Mouse (Mus musculus) heart, embryonic 12.5 days (tissue): ENCODE results near the gene Atad3a. TPM values are rescaled to one million over a fixed set of nuclear protein-coding genes. Genes with fewer than 3 reads are reported as not detected.
A peak's percentile ranks its signal among the peaks of the same experiment; 100 is the strongest.
"Not testable (repeated sequence)": the region's sequence is repeated elsewhere in the genome, so short reads cannot be mapped to it uniquely, and the experiment has no call there.

Experiments
- ATAC-seq: fragments of 200-750 bp; cut with Nextera tagmentation; 2 replicates; pipeline ENCODE4 v1.8.0; 2017; ENCODE audit warnings: moderate TSS enrichment, moderate library complexity; ENCODE audit not compliant: insufficient number of reproducible peaks, low FRiP score
- H3K27ac ChIP-seq: fragments of 300-500 bp; sonication (generic); 2 replicates; pipeline ENCODE4 v1.5.1; 2016; ENCODE audit warnings: mild to moderate bottlenecking, moderate library complexity; ENCODE audit not compliant: poor library complexity, severe bottlenecking
- H3K27me3 ChIP-seq: fragments of 300-500 bp; sonication (generic); replicated peaks from 2 replicates; pipeline ENCODE4 v1.6.1; 2016; ENCODE audit warnings: mild to moderate bottlenecking, moderate library complexity
- H3K36me3 ChIP-seq: fragments of 300-500 bp; sonication (generic); 2 replicates; pipeline ENCODE4 v1.6.1; 2016; ENCODE audit warnings: mild to moderate bottlenecking, moderate library complexity
- H3K4me1 ChIP-seq: fragments of 300-500 bp; sonication (generic); replicated peaks from 2 replicates; pipeline ENCODE4 v1.6.1; 2016; ENCODE audit warnings: mild to moderate bottlenecking
- H3K4me2 ChIP-seq: fragments of 300-500 bp; sonication (generic); 2 replicates; pipeline ENCODE4 v1.6.1; 2016; ENCODE audit warnings: mild to moderate bottlenecking, moderate library complexity
- H3K4me3 ChIP-seq: fragments of 300-500 bp; sonication (generic); 2 replicates; pipeline ENCODE4 v1.5.1; 2016; ENCODE audit warnings: mild to moderate bottlenecking
- H3K9ac ChIP-seq: fragments of 300-500 bp; sonication (generic); 2 replicates; pipeline ENCODE4 v1.6.1; 2016; ENCODE audit warnings: mild to moderate bottlenecking, moderate library complexity
- H3K9me3 ChIP-seq: fragments of 300-500 bp; sonication (generic); replicated peaks from 2 replicates; pipeline ENCODE4 v1.6.1; 2016; ENCODE audit warnings: mild to moderate bottlenecking, moderate library complexity
- WGBS: fragments of 180-500 bp; shearing (Covaris S2); methylation state at CpG from one replicate; pipeline ENCODE4 v1.1.7; 2016; 5-methylcytosine and 5-hydroxymethylcytosine counted together
- polyA plus RNA-seq: library from polyadenylated mRNA; unstranded; fragments of >200 nt; fragmentation: Nextera tagmentation; extraction: Ambion mirVana; gene quantifications from 2 replicates; pipeline ENCODE4 v1.2.1, GENCODE M21; 2016

Atad3a gene
- polyA plus RNA-seq, 1 experiment from 2014 or later = 104 TPM

DNA sequence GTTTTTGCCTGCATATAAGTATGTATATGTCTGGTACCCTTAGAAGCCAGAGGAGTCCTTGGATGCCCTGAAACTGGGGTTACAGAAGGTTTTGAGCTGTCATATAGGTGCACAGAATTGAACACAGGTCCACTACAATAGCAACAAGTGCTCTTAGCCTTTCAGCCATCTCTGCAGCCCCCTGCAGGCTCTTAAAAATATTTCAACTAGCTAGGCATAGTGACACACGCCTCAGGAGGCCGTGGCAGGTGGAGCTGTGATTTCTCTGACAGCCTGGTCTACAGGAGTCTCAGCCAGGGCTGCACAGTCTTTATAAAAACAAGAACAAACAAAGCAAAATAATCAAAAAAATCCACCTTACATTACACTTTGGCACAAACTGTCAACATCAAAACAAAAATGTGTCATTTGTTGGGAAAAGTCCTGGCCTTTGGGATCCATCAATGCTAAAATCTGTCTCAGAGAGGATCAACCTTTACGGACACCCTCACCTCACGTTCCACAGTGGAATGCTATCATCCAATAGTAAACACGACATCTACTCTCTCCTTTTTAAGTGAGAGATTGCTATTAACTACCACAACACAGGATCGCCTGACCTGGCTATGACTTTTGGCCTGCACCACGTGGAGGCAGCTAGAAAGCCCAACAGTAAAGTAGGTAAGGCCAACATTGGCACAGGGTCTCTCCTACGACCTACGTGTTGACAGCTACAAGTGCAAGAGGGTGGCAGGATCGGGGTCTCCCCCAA, 856 bp downstream of the Atad3a start:
- WGBS = 2% methylated on average over 10 of the region's 10 CpGs
- no peak for ATAC-seq
- peak overlapping the region; percentile 76 for H3K27ac ChIP-seq

DNA sequence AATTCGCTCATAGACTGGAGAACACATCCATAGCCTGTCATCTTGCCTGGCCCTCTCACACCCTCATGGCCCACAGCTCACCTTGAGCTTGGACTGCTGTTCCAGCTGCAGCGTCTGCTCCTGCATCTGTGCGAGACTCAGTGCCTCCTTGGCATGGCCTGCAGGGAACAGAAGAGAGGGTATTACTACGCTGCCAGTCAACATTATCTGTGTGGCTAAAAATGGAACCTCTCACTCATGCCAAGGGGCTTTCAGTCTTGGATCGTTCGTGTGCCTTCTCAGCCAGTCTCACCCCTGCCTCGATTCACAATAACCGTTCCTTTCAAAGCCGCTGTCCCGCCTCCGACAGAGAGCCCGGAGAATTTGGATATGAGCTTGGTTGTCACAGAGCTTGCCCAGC, 3.9 kb downstream of the Atad3a start:
- WGBS = 78% methylated on average over 12 of the region's 12 CpGs
- Histone ChIP-seq H3K4me2 (no peak overlapping the region), H3K4me3 (no peak overlapping the region), H3K27me3 (no peaks in the 10 kb centered on the region), H3K9me3 (no peaks in the 10 kb centered on the region), H3K9ac (peak overlapping the region; percentile 40; the same call in 1 of the 2 replicates), H3K4me1 (peaks cover 32% of the 10 kb centered on the region), H3K27ac (no peak overlapping the region), H3K36me3 (peaks cover 54% of the 10 kb centered on the region)
- no peak for ATAC-seq

More for the DNA sequence above, 856 bp downstream of the Atad3a start:
- Histone ChIP-seq H3K4me3 (peak overlapping the region; percentile 87), H3K9ac (peak overlapping the region; percentile 92), H3K36me3 (peaks cover 26% of the 10 kb centered on the region), H3K9me3 (no peaks in the 10 kb centered on the region), H3K4me2 (peak overlapping the region; percentile 100), H3K27me3 (no peaks in the 10 kb centered on the region), H3K4me1 (peaks cover 32% of the 10 kb centered on the region)

DNA sequence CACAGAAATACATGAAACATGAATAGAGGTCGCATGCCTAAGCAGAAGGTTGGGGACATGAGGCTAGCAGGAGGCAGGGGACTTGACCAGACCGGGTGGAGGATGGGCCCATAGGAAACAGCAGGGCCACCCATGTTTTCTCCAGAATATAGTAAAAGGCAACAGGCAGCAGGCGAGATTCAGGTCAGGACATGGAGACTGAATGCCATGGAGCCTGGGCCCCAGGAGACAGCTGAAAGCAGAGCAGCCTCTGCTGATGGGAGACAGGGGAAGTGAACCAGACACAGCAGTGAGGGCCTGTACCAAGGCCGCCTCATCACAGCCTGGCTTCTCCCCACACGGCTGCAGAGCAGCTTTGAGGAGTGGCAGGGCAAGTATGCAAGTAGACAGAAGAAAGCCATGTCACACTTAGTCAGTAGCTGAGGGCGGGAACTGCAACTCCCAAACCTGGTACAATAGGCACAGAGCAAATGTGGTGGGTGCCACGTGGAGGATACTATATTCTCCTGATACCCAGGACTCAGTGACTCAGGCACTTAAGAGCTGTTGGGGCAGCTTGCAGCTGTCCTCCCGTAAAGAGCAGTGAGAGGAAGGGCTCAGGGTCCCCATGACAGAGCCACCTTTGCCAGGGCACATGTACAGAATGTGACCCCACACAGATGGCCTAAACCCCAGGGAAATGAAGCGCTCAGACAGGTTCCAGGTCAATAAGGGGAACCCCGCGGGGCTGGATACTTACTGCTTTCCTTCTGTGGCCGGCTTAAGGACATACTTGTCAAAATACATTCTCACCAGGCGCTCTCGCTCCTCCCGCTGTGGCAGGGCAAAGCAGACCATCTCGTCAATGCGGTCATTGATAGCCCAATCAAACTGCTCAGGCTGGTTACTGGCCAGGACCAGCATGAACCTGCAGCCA, 14.1 kb downstream of the Atad3a start:
- Histone ChIP-seq H3K9me3 (no peaks in the 10 kb centered on the region), H3K4me1 (no peaks in the 10 kb centered on the region), H3K4me3 (no peak overlapping the region), H3K4me2 (no peak overlapping the region), H3K27ac (no peak overlapping the region), H3K9ac (no peak overlapping the region), H3K36me3 (peaks cover 97% of the 10 kb centered on the region), H3K27me3 (no peaks in the 10 kb centered on the region)
- 89% methylated on average over 17 of the region's 17 CpGs for WGBS
- no peak for ATAC-seq

DNA sequence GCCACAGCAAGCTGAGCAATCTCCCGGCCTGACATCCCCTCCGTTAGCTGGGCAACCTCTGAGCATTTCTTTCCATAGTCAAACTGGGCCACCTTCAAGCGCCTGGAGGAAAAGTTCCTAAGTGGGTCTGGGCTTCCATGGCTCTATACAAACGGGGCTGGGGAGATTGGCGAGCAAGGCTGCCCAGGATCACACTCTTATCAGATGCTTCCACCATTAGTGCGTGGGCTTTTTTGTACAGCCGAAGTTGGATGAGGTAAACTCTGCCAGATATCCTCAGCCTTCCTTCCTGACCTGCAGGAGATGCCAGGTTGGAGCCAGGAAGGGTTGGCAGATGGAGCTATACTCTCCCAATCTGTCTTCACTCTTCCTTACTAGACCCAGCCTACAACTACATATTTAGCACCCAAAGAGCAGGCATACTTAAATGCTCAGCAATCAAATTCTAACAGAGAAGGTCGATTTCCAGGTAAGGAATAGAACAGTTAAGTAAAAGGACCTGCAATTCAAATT, 14.8 kb downstream of the Atad3a start:
- H3K4me1 ChIP-seq = no peaks in the 10 kb centered on the region
- ATAC-seq = no peak
- no peaks in the 10 kb centered on the region for H3K9me3 ChIP-seq
- no peak overlapping the region for H3K4me2 ChIP-seq
- WGBS = 87% methylated on average over 8 of the region's 8 CpGs
- H3K9ac ChIP-seq = no peak overlapping the region
- H3K27ac ChIP-seq = no peak overlapping the region
- H3K27me3 ChIP-seq = no peaks in the 10 kb centered on the region
- peaks cover 97% of the 10 kb centered on the region for H3K36me3 ChIP-seq
- H3K4me3 ChIP-seq = no peak overlapping the region

DNA sequence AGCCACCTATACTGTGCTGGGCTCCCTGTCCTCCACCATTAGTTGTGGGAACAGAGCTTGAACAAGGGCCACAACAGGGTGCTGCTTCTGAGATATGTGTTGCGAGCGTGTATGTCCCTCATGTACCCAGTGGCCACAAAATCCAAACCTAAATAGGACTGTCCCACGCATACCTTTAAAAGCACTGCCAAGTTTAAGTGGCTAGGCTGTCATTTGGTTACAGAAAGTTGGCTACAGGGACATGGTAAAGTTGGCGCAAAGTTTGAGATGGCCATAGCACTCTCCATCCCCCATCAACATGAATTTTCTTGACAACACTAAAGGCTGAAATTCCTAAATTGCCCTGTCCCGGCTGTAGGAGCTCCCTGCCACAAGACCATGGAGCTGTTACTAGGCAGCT, 15.8 kb downstream of the Atad3a start:
- 90% methylated on average over 5 of the region's 5 CpGs for WGBS
- Histone ChIP-seq H3K9me3 (no peaks in the 10 kb centered on the region), H3K4me1 (no peaks in the 10 kb centered on the region), H3K9ac (no peak overlapping the region), H3K4me3 (no peak overlapping the region), H3K27me3 (no peaks in the 10 kb centered on the region), H3K36me3 (peaks cover 97% of the 10 kb centered on the region), H3K4me2 (no peak overlapping the region), H3K27ac (no peak overlapping the region)
- ATAC-seq = no peak

DNA sequence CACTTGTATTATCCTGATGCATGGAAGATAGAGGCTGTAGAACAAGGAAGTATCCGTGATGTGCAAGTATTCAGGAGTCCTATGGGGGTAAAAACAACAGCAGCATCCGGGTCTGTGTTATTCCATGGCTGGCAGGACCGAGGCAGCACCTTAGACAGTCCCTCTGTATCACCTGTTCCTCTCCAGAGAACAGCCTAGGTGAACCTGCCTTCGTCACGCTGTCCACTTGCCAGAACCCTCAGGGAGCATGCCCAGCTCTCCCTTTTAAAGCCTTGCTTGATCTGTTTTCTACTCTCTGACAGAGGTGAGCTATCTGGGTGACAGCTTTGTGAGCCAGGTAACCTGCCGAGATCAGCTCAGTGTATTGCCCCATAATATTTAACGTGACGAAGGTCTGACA, 16.4 kb downstream of the Atad3a start:
- Histone ChIP-seq H3K4me1 (no peaks in the 10 kb centered on the region), H3K36me3 (peaks cover 97% of the 10 kb centered on the region), H3K9ac (no peak overlapping the region), H3K27me3 (no peaks in the 10 kb centered on the region), H3K4me3 (no peak overlapping the region), H3K4me2 (no peak overlapping the region), H3K9me3 (no peaks in the 10 kb centered on the region), H3K27ac (no peak overlapping the region)
- no peak for ATAC-seq
- WGBS = 90% methylated on average over 8 of the region's 8 CpGs

DNA sequence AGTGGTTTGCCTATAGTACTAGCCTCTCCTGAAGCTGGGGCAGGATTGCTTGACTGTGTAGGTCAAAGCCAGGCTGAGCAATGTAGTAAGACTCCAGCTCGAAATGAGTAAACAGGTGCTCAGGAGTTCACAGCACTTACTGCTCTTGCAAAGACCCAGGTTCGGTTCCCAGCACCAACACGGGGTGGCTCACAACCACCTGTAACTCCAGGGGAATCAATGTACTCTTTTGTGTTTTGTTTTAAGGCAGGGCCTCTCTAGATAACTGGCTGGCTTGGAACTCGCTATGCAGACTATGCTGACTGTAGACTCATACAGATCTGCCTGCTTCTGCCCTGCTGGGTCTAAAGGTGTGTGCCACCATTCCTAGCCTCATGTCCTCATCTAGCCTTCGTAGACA, 18.2 kb downstream of the Atad3a start:
- WGBS = 89% methylated on average over 5 of the region's 5 CpGs
- Histone ChIP-seq H3K9ac (no peak overlapping the region), H3K4me3 (no peak overlapping the region), H3K27ac (no peak overlapping the region), H3K9me3 (no peaks in the 10 kb centered on the region), H3K36me3 (peaks cover 82% of the 10 kb centered on the region), H3K27me3 (no peaks in the 10 kb centered on the region), H3K4me2 (no peak overlapping the region), H3K4me1 (0 out of 2 replicates have a peak, but pooled peaks cover 7% of the 10 kb centered on the region)
- ATAC-seq = no peak

DNA sequence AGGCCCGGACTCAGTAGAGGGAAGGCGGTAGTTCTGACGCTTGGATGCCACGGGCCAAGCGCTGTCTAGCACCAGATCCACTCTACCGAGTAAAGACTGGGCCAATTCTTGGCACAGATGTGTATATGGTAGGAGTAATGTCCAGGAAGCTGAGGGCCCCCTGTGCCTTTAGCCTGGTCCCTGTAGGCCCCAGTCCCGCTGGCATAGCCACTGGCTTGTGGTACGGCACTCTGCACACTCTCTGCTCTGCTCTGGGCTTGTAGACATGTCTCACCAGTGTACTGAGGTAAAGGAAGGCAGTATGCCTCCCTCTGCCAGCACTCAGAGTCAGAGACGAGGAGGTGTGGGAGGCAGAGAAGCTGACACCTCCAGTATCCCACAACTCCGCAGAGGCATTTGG, 20.2 kb downstream of the Atad3a start:
- 84% methylated on average over 10 of the region's 10 CpGs for WGBS
- H3K9me3 ChIP-seq, H3K27ac ChIP-seq, H3K27me3 ChIP-seq, H3K9ac ChIP-seq, ATAC-seq, H3K4me3 ChIP-seq, H3K4me2 ChIP-seq: not testable (repeated sequence)
- peaks cover 17% of the 10 kb centered on the region for H3K4me1 ChIP-seq
- H3K36me3 ChIP-seq = peaks cover 74% of the 10 kb centered on the region

DNA sequence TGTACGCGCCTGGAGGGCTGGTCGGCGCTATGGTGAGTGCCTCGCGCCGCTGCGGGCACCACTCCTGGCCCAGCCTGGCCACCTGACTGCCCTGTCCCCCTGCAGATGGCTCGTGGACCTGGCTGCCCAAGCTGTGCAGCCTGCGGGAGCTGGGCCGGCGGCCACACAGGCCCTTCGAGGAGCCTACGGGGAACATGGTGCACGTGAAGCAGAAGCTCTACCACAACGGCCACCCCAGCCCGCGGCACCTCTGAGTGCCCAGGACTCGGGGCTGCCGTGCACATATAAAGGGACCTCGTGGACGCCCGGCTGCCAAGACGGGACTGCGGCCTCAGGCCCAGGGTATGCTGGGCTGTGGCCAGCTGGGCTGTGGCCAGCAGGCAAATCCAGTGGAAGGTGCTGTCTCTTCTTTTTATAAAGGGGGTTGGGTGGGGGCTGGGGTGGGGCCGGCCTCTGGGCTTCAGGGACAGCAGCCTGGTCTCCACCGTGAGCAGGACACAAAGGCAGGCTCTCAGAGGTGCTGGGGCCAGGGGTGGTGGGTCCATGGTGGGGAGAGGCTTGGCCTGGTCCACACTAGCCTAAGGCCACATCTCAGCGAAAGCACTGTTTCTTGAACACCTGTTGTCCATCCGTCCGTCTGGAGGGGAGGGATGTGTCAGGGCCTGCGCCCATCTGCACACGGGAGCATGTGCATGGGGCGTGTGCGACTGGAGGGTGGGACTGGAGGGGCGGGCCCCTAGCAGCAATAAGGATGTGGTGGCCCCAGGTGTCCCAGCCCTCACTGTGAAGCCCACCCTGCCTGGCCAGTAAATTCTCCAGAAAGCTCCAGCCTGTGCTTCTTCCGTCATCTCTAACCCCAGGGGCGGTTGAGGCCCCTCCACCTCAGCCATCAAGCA, 20.9 kb downstream of the Atad3a start:
- ATAC-seq = no peak; the same call in 1 of the 2 replicates
- H3K4me3 ChIP-seq = no peak overlapping the region
- no peaks in the 10 kb centered on the region for H3K27me3 ChIP-seq
- H3K4me1 ChIP-seq = peaks cover 21% of the 10 kb centered on the region
- 80% methylated on average over 37 of the region's 37 CpGs for WGBS
- H3K36me3 ChIP-seq = peaks cover 67% of the 10 kb centered on the region
- no peak overlapping the region for H3K27ac ChIP-seq
- no peaks in the 10 kb centered on the region for H3K9me3 ChIP-seq
- no peak overlapping the region for H3K9ac ChIP-seq
- H3K4me2 ChIP-seq = no peak overlapping the region

DNA sequence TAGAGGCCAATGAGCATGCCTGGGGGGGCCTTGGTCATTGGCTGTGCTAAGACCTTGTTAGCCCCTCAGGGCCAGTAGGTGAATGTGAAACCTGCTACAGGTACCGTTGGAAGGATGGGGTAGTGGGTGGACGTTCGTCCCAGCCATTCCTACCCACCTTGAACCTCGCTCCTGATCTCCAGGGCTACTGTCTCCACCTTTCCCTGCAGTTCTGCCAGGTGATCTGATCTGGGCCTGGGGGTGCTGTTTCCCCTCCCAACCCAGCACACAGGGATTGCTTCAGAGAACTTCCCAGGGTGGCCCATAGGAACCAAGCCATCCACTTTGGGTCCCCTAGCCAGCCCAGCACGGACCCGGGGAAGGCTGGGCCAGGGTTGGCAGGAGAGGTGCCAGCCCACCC, 21.7 kb downstream of the Atad3a start:
- H3K9me3 ChIP-seq = no peaks in the 10 kb centered on the region
- H3K27me3 ChIP-seq = no peaks in the 10 kb centered on the region
- peaks cover 22% of the 10 kb centered on the region for H3K4me1 ChIP-seq
- H3K36me3 ChIP-seq = peaks cover 59% of the 10 kb centered on the region
- WGBS = 78% methylated on average over 6 of the region's 6 CpGs
- H3K4me3 ChIP-seq = no peak overlapping the region
- no peak for ATAC-seq
- H3K4me2 ChIP-seq = no peak overlapping the region
- H3K27ac ChIP-seq = no peak overlapping the region
- no peak overlapping the region for H3K9ac ChIP-seq
